Mouse (Mus musculus): ENCODE results near the gene Chn2.

Gene Chn2

DNA sequence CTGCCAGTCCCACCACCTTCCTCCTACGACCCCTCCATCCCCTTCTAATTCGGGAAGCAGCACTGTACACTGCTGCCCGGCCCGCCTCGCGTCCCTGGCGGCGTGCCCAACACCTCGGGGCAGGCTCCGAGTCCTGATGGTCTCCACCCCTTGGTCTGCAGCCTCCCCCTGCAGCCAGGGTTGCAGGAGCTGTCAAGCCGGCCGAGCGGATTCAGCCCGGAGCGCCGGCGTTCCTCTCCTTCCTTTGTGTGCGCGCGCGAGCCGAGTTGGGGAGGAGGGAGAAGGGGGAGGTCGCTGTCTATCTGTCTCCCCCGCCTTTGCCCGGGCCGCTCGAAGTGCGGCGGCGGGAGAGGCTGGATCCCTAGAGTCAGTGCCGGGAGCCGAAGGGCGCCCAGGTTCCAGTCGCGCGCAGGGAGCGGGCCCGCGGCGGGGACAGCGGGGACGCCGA, at the start of gene Chn2:
Gene Chn2, plus strand, starts transcription at position 198 of the 448 bp plus-strand sequence.
- peak; percentile 73 for DNase-seq (ENCODE audit: low spot score)

DNA sequence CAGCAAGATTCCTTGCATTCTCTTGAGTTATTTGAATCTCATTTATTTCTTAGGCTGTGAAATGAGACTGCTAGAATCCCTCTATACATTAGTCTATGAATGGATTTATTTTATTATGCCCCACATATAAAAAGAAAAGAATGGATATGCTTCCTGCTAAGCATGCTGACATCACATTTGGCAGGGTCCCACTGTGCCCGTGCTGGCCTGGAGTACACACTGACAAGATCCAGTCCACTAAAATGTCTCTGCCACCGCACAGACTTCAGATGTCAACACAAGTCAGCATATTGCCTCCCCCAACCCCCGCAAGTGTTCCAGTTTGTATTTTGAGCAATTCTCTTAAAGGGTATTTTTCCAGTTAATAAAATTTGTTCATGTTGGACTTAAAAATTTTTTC, 47.0 kb upstream of the Chn2 start:
- no peak for DNase-seq (ENCODE audit: low spot score)

DNA sequence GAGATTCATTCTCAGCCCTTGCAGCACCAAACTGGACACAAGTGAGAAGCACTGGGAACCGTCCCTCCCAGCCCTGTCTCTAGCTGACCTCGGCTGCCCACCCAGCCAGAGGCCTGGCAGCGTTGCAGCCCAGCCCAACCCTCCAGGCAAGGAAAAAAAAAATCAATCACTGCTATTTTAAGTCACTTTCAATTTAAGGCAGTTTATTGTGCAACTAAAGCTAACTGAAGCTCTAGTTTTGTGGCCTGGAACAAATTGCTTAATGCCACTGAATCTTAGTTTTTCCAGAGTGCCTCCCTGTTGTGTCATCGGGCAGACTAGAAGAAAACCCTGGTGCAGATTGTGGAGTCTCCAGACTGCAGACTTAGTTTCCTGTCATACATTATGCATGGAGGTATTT, 43.8 kb upstream of the Chn2 start:
- no peak for DNase-seq (ENCODE audit: low spot score)

DNA sequence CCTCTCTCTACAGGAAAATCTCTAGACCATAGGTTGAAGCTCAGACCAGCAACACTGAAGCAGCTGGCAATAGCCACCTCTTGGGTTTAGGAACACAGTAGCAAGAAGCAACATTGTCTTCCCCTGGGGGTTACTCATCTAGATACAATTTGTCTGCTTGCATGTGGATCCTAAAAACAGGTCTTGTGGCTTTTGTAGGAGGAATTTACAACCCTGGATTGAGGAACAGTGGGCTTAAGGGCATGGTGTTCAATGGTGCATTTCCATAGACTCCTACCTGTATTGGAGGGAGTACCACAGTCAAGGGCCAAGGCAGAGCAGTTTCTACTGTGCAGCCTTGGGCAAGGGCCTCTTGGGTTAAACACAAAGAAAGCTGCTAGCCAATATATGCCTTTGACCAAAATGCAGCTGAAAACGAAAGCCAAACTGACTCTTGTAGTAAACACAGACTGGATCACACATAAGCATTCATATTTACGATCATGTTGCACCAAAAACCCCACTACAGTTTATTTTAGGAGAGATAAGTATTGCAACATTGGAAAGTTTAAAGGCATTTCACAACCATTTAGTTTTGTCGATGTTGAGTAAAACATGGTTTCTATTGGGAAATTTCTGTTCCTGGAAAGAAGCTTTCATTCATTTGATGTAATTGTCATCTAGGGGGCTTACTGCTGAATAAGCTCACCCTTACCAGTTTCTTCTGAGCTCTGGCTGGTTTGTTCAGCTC, 43.0 kb upstream of the Chn2 start:
- no peak for DNase-seq (ENCODE audit: low spot score)

DNA sequence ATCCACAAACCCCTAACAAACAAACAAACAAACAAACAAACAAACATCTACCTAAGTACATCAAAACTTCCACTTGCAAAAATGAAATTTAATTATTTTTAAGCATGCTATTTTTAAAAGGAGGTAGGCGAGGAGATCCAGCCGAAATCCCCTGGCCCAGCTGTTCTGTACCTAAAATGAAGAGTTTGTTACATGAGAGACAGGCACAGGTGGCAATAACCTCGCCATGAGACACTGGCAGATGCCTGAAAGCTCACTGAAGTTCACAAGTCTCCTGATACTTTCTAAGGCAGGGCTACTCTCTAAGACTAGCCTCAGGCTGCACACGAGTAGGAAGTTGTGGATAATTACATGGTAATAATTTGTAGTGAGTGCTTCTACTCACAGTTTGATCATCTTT, 34.1 kb upstream of the Chn2 start:
- DNase-seq (ENCODE audit: low spot score) = no peak

DNA sequence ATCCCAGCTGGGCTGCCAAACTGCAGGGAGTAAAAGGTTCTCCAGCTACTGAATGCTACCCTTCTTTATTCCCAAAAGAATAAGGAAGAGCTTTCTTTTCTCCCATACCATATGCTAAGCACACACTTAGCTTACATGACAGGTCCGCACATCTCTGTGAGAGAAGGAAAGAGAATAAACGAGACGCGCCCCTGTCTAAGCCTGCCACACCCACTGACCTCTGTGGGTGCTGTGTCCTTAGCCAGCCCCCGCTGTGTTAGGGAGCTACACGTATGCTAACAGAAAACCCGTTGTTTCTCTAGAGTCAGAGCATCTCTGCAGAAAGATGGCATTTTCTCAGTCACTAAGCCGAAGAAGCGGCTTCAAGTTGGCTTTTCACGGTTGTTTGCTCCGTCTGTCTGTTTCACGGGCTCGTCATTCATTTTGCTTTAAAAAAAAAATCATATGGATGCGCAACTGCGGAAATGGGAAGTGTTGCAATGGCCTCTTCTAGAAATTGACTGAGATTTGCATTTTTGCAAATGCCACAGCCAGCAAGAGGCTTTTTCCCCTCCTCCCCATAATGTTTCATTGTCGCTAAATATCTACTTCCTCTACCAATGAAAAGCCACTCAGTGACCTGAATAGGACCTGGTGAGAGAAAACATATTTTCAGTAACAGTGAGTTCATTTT, 30.8 kb upstream of the Chn2 start:
- no peak for DNase-seq (ENCODE audit: low spot score)

DNA sequence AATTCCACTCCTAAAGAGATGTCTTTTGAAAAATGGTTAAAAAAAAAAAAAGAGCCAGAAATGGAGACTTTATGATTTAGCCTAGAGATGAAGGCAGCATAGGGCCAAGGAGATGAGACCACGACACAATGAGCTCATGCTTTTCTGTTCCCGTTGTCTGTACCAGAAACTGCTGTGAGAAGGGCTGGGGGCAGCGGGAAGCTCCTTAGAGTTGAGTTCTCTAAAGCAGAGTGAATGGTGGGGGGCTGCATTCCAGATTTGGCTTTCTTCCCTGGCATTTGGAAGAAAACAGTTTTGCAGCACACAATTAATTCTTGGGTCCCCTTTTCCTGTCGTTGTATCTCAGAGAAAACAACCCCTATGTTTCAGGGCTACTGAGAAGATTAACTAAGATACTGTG, 30.1 kb upstream of the Chn2 start:
- no peak for DNase-seq (ENCODE audit: low spot score)

DNA sequence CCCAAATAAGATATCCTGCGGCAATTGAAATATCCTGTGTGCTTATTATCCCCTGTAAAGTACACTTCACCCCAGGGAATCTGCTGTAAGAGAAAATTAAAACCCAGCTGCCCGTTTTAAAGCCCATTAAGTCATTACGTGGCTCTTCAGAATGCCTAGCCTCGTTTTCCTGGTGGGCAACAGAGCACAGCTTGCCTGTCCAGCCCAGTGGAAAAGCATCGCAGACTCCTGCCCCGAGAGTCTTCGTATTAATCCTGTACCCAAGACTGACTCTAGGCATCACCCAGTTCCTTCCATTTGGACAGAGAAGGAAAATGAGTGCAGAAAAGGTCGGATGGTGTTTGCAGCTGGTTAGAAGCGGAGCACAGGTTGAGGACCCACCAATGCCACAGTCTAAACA, 29.0 kb upstream of the Chn2 start:
- DNase-seq (ENCODE audit: low spot score) = no peak

DNA sequence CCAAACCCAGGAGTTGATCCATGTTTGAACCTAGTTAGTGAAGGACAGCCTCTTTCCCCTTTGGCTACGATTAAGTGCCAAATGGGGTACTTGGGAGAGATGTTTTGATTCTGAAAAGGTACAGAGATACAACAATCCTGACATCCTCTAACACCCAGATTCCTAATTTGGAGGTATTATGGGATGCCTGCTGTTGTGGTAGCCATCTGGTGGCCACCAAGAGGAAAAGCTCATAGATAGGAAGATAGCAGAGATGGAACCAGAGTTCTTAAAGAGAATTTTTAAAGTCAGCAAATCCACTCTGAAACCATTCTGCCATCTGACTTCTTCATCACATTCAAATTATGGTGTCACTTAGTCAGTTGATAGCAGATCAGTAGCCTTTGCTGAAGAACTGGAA, 27.2 kb upstream of the Chn2 start:
- no peak for DNase-seq (ENCODE audit: low spot score)

DNA sequence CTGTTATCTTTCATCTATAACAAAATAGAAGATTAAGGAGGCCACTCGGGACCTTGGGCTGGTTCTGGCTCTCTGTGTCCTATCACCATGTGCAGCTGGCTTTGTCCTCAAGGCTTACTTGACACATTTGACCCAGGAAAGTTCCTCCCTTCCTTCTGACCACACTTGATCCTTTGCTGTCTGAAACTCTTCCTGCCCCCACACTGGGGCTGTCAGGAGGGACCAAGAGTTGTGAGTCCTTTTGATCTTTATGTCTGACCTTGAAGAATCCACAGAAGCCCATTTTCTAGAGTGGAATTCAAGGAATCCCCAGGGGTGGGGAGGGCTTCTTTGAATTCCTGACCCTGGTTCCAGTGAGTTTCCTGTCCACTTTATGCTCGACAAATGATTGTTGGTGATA, 21.3 kb upstream of the Chn2 start:
- no peak for DNase-seq (ENCODE audit: low spot score)

DNA sequence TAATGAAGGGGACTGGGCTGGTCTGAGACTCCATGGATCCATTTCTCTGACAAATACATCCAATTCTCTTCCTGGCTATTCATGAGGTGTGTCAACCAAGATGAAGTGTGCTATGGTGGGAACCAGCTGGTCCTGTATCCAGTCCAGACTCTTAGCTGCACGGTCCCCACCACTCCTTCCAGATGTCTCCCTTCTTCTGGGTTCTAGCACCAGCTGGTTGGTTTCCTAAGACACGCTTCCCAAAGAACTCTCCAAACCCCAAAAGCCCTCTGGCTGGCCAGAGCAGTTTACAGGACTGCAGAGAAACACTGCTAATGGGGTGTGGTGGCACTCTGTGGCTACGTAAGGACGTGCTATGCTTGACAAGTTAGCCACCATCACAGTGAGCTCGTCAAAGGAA, 20.5 kb upstream of the Chn2 start:
- no peak for DNase-seq (ENCODE audit: low spot score)

DNA sequence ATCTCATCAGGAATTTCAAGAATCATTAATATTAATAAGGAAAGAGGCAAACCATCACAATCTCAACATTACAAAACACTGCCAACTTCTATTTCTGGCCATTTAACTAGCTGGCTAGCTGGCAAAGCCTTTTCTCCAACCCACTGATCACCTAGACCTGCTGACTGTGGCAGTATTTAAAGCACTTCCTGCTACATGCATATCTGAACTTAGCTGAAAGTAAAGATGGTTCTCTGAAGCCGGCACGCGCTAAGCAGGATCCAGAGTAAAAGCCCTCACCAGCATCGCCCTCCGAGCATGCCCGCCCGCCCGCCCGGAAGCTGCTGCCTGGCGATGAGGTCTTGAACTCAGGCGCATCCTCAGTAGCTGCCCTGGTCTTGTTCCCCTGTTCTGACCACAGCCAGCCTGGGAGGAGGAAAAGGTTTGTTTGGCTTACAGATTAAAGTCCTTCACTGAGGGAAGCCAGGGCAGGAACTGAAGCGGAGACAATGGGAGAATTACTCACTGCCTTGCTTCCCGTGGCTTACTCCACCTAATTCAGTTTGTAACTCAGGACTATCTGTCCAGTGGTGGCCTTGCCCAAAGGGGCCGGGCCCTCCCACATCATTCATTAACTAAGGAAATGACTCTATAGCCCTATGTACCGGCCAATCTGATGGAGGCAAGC, 18.1 kb upstream of the Chn2 start:
- no peak for DNase-seq (ENCODE audit: low spot score)

DNA sequence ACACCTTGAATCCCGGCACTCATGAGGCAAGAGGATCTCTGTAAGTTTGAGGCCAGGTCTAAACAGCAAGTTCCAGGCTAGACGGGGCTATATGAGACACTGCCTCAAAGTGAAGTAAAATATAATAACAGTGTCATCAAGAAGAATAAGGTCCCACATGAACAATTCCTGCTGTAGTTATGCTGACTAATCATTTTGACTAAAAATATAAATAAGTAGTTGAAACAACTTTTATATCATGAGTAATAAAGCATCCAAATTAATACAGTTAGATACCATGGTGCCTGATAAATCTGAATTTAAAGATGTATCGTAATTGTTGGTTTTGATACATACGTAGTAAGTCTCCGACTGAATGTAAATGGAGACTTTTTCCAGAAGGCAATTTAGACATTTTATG, 15.5 kb upstream of the Chn2 start:
- no peak for DNase-seq (ENCODE audit: low spot score)

DNA sequence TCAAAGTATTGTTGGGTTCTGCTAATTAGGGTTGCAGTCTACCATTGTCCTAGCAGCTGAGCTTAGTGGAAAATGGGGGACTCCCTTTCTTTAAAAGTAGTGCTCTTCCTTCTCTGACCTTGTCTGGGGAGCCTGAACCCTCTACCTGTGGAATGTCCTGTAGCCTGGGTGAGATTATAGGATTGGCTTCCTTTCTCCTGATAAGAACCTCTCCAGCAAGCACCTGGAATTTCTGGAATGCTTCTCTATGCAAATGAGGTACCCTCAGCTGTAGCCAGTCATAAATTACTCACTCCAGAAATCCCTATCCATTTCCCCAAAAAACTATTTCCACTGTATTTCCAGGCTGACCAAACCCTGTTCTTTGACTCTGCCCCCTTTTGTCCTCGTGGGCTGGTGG, 10.6 kb upstream of the Chn2 start:
- DNase-seq (ENCODE audit: low spot score) = no peak

DNA sequence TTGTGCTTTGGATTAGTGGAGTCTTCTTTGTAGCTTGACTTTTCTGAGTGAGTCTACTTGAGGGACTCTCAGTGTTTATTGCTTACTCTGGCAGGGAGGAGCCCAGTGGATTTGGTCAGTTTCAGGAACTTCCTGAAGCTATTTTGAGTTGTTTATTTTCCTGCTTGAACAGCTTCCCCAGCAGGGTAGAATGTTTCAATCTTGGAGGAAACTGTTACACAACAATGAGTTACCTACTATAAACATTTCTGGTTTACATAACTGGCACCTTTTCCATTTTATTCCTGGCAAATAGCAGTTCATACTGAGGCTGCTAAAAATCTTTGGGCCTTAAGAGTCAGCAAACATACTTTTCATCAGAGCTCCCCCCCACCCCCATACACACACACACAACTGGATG, 9.0 kb upstream of the Chn2 start:
- no peak for DNase-seq (ENCODE audit: low spot score)

DNA sequence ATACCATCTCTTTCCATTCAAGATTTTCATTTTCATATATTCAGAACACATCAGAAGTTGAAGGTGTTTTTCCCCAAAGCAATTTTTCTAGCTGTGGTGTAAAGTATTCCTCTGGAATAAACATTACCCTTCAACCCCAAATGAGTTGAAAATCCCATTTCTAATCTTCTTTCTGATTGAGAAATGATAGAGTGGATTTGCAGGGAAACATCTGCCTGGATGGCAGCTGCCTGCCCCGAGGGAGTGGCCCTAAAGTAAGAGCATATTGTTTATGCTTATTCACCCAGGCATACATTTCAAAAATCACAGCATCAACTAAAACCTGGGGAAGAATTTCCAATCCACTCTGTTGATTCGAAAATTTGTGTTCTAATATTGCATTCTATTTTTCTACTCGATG, 8.6 kb upstream of the Chn2 start:
- no peak for DNase-seq (ENCODE audit: low spot score)

DNA sequence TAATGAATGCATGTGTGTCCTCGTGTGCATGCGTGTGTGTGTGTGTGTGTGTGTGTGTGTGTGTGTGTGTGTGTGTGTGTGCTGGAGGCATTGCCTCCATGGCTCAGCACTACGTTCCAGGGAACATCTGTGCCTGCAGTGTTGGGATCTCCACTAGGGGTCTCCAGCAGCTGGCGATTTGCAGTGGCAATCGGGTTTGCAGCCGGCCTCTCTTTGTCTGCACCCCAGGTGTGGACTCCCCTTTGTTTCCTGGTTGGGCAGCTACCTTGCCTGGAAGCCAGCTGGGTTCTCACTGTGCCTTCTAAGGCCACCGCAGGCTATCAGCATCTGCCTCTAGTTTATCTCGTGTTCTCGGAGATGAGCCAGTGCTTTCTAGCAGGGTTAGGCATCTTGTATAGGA, 4.9 kb upstream of the Chn2 start:
- peak; percentile 69 for DNase-seq (ENCODE audit: low spot score)

DNA sequence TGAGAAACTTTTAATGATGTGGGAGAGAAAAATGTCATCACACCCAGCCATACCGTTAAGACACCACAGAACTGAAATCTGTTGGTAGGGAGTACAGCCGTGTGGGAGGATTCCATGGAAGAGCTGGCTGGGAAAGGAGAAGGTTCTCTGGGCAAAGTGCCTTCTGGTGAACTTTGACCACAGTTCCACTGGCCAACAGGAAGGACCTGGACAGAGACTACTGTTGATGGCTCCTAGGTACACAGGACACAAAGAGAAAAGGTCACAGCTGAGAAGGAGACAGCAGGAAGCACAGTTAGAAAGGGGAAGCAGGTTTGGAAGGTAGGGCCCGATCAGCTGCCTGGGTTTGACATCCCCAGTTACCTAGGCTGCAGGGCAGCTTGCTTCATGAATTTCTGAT, 3.8 kb upstream of the Chn2 start:
- no peak for DNase-seq (ENCODE audit: low spot score)

DNA sequence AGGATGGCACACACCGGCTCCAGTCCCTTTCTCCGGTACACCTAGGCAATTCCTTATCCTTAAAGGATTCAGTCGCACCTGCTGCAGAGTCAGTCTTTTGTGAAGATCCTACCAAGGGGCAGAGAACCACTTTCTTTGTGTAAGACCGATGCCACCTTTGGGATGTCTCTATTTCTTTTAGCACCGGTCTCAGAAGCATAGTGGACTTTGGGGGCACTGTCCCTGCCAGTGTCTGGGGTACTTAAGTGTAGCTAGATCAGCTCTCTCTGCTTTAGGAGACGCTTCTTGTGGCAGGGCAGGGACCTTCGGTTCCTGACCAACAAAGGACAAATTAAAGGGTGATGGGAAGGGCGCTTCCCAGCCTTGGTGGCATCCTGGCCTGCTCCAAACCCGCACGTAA, 488 bp upstream of the Chn2 start:
- no peak for DNase-seq (ENCODE audit: low spot score)

DNA sequence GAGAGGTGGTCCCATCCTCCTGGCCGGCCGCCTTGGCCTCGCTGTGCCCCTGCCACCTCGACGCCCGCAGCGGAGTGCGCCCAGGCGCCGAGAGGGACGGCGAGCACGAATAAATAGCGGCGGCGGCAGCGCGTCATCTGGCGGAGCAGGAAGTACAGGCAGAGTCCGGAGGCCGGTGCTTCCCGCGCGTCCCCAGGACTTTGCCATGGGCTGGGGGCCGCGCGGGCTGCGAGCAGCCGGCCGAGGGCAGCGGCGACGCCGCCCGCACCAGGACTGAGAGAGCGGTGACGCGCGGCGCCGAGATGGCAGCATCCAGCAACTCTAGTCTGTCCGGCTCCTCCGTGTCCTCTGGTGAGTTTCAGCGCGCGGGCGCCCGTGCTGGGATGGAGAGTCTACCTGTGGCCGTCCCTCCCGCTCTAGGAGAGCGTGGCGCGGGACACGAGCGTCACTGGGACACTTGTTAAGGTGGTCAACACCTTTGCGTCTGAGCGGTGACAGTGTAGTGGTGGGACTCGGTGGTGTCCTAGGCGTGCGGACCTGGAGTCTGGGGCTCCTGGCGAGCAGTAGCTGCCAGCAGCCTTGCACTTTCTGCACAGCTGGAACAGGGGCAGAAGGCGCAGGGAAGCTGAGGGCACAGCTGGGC, 572 bp downstream of the Chn2 start:
- DNase-seq (ENCODE audit: low spot score) = no peak

DNA sequence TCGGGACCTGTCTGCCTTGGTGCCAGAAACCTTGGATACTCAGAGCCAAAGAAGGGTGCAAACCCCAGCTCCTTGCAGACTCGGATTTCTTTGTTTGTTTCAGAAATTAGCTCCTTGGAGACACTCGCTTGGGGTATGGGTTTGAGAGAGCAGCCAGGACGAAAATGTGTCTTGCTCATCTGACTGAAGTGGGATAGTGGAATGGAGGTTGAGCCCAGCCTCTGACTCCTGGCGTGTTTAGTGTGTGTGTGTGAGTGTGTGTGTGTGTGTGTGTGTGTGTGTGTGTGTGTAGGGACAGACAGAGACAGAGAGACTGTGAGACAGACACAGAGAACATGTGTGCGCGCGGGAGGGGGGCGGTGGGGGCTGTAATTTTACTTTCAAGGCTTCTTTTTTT, 1.1 kb downstream of the Chn2 start:
- no peak for DNase-seq (ENCODE audit: low spot score)

DNA sequence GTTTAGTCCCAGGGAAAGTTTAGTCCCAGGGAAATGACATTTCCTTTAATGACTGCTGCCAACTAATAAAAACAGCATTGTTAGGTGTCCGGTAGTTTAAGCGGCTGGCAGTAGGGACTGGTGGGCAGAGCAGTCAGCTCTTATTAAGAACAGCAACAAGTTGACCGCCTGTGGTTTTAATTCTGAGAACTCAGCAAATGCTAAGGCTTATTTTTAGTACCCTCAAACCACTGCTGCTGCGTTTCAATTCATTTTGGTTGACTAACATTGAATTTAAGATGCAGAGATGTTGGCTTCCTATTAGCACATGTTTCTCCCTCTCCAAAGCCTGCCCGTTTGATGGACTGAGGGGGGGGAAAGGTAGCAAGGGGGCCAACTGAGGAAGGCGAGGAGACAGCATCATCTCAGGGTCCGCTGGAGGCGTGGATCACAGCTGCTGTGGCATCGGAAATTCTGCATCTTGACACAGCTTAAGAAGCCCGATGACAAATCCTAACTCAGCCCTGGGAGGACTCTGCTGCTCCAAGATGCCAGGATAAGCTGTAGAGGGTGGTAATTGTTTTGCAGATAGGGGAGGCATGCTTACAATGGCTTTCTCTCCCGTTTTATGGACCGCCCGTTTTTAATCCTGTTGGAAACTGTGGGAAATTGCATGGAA, 2.2 kb downstream of the Chn2 start:
- DNase-seq (ENCODE audit: low spot score) = no peak
